Mouse (Mus musculus): Measurements from ENCODE around the gene Rere.

DNA sequence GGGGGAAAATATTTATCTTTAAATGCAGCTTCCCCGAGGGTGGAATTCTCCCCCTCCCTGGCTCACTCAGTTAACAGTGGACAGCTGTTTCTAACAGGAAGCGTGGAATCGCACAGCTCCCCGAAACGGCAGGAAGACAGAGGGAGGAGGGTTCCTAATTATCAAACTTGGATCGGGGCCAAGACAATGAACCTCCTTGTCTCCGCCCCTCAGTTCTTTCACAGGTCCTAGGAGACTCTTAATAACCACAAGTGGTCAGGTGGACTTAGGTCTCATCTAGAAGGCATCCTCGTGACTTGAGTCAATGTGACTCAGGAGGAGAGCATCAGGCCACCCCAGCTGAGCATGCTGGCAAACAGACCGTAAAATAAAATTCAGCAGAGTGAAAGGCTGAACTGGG, 8.7 kb upstream of the Rere start:
- no peak for TF ChIP-seq ZNF384 (IDR thresholded peaks at IDR 0.05; ENCODE audit: low read depth, low read length)
- no peak for TF ChIP-seq MAFK (IDR thresholded peaks at IDR 0.05; ENCODE audit: insufficient read depth, low read depth, low read length)
- no peak for TF ChIP-seq CHD2 (IDR thresholded peaks at IDR 0.05; ENCODE audit: low read depth, low read length)
- no peak for TF ChIP-seq HCFC1 (IDR thresholded peaks at IDR 0.05; ENCODE audit: borderline replicate concordance, insufficient read depth, low read length)
- TF ChIP-seq ZC3H11A (IDR thresholded peaks at IDR 0.05; ENCODE audit: borderline replicate concordance, low read depth, low read length): no peak
